Mouse (Mus musculus): ENCODE data around the gene Zfp954.
"Not testable (repeated sequence)": the region's sequence is repeated elsewhere in the genome, so short reads cannot be mapped to it uniquely, and the experiment has no call there.

The Zfp954 gene

DNA sequence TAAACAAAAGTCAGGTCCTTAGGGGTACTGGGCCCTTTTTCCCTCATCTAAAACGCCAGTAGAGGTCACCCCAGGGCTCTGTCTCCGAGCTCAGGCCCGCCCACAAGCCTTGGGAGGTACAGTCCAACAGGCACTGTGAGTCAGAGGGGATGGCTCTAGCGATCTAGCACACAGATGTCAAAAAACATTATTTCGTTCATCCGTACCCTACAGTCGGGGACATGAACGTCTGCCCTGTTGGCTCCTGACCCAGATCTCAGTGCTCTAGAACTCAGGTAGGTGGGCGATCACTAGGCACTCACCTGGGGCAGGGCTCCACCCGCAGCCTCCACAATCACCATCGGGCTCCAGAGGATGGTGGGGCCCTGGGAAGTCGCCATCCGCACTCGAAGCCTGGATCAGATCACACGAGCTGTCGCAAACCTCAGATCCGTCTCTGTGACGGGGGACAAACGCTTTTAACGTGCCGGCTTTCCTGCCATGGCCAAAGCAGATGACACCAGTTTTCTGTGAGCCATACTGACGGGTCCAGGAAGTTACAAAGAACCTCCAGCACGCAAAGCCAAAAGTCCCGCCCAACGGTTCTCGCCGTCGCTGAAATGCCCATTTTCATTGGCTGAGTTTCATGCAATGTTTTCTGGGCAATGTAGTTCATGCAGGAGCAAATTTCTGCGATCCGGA lies at the start of gene Zfp954:
TSS of gene Zfp954 (minus strand) at position 568 of the 681 bp plus-strand sequence.
- DNase-seq (ENCODE audit: low spot score in 2 of 2), result peak; percentile 71 to 76

- no peak for DNase-seq (ENCODE audit: low spot score in 2 of 2)
These were observed 24.8 kb upstream of the Zfp954 start for GRCm38 (mm10) chr7:7145991-7146608.

- DNase-seq (ENCODE audit: low spot score in 2 of 2), result no peak
These were observed 22.9 kb upstream of the Zfp954 start for GRCm38 (mm10) chr7:7144215-7144614.

DNA sequence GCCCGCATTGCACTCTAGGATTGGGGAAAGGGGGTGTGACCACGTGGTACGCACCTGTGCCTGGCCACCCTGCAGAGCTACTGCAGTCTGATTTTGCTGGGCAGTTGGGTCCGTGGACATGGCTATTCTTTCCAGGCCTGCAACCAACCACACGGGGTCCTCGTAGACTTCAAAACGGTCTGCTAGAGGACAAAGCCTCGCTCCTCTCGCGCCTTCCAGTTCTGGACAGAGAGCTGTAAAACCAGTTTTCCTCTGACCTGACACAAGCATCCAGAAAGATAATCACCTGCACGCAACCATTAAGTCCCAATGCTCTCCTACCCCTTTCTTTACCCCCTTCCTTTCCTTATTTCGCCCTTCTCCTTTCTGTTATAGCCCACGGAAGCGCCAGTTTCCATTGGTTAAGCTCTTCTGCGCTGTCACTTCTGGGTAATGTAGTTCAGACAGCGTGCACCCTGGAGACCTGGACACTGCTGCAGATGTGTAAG lies 15.1 kb upstream of the Zfp954 start, which contains the start of gene Zfp773:
TSS of gene Zfp773 (minus strand) at position 377 of the 488 bp plus-strand sequence.
- peak; percentile 9 to 28 for DNase-seq (ENCODE audit: low spot score in 2 of 2)

DNA sequence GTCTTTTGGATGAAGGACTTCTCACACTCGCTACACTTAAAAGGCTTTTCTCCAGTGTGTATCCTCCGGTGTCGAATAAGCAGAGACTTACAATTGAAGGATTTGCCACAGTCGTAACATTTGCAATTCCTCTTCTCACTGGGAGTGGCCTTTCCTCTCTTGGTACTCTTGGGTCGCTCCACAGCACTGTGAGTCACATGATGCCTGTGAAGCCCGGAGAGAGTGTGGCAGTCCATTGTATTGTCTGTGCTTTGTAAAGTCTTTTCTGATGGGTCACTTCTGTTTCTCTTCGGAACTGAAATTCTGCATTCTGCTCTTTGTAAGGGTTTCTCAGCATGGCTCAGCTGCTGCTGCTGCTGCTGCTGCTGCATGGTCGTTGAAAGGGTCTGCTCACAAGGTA lies 11.5 kb upstream of the Zfp954 start:
- DNase-seq (ENCODE audit: low spot score in 2 of 2), result no peak

DNA sequence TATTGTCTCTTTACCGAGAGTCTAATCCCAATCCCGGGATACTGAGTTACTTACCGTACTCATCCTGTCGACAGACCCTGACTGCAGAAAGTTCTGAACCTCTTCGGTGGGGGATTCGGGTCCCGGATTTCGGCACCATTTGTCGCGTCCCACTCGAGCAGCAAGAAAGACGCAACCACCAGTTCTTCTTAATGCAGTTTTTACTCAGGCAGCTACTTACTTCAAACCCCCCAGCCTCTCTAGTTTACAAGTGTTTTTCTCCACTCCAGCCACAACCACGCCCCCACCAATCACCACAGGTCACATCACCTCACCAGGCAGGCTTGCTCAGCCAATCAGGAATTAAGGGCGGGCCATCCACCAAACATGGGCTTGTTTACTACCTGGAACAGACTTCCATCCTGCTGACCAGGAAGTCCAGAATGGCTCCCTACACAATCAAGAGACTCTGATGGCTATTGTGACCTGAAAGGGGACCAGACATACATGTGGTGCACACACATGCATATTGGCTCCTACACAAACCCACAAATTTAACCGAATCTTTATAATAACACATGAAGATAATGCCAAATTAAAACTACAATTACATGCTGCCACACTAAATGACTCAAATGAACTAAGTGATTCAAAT lies 9.3 kb upstream of the Zfp954 start:
- not testable (repeated sequence) for DNase-seq (ENCODE audit: low spot score in 2 of 2)

DNA sequence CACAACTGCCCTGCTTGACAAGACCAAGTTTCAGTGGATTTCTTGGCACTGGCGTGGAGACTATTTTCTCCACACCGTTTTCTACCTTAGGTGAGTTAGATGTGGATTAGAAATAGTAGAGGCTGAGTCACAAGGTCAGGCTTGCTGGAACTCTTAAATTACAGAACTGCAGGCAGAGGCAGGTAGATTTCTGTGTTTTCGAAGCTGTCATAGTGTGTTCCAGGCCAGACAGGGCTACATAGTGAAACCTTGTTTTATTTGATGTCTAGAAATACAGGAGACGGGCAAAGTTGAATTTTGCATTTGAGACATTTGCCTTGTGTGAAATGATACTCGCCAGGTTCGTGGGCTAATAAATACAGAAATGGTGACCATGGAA lies 303 bp upstream of the Zfp954 start:
- DNase-seq (ENCODE audit: low spot score in 2 of 2), result no peak

DNA sequence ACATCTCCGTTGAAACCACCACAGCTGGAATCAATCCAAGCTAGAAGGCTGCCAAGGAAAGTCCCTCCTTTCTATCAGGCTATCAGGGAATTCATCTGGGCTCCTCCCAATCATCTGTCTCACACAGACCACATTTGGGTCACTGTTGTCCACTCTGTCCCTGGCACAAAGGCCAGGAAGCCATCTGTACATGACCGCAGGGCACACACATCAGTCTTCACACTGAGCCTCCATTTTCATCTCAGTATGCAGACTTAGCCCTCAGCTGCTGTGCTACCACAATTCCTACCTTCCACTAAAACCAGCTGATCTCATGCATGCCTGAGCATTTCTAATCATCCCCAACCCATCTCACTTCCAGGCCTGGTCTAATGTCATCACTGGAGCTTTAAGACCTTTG lies 2.8 kb downstream of the Zfp954 start:
- DNase-seq (ENCODE audit: low spot score in 2 of 2), result no peak

GRCm38 (mm10) chr7:7108501-7108900 lies 12.8 kb downstream of the Zfp954 start:
- no peak for DNase-seq (ENCODE audit: low spot score in 2 of 2)
